Mouse (Mus musculus): ENCODE results near the gene Cyp2d10.

DNA sequence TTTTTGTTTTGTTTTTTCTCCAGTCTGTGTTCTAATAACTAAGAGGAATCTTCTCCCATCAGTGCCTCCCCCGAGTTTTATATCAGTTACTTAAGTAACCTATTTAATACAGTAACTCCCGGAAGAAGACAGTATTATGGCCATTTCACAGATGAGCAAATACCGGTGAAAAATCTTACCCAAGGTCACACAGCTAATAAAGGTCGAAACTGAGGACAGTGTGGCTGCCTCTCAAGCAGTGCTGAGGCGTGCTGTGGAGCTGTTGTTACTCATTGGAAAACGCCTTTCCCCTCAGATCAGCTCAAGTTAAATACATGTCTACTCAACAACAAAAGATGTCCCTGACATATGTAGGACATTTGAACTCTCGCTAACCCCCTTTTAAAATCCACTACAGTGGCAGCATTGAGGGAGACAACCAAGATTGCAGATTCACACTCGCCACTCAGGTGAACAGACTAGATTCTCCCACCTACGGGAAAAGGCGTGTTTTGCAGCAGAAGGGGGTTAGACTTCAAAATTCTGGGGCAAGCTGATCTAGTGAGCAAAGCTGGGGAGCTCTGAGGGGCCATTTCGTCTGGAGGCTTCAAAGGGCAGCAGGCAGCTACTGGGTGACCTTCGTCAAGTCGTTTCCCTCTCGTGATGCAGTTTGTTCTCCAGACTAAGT, 53.8 kb downstream of the Cyp2d10 start:
- TF ChIP-seq CTCF (IDR thresholded peaks at IDR 0.05; ENCODE audit: extremely low read depth, insufficient read depth, low read length) (no peak), POLR2A (IDR thresholded peaks at IDR 0.05; ENCODE audit: extremely low read depth, insufficient read depth, low read length) (no peak)
